ENCODE assay signal across 10 mouse cellular contexts in the genomic region with DNA sequence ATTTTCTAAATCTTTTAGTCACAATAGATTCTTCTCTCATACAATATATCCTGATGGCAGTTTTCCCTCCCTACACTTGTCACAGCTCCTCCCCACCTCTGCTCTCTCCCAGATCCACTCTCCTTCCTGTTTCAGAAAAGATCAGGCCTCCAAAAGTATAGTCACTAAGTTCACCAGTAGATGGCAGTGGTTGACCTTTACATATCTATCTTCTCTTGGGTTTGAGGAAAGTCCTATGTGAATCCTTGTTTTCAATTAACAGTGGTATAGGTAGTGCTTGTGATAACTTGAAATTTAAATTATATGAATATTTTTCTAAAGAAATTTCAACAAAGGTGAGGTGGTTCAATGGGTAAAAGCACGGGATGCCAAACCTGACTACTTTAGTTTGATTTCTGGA. TPM values are rescaled to one million over a fixed set of nuclear protein-coding genes. Genes with fewer than 3 reads are reported as not detected.
DNase-seq lines count a peak whose midpoint lies in the region; ATAC-seq and TF ChIP-seq lines count a peak whose summit lies in the region.
"Had no signal": no experiment of that assay in that cellular context is flagged by ENCODE, and none has a peak within 500 bp of the region (broad histone marks: within the 10 kb centered on the region; RNA-seq: fewer than 3 reads in every experiment).

No protein-coding gene starts in this region.

- no peak overlapping the region for H3K4me3 ChIP-seq in lung, adult 2 months (replicated peaks; ENCODE audit: extremely low read depth, low read depth, low read length)
- no peak overlapping the region for H3K4me3 ChIP-seq in embryonic facial prominence, embryonic 14.5 days (ENCODE audit: low read depth, low read length)
- H3K4me3 ChIP-seq in thymus, adult 2 months (ENCODE audit: control insufficient read depth, insufficient read depth, low read length), result no peak overlapping the region
- H3K4me3 ChIP-seq: heart, embryonic 15.5 days; myocyte had no signal

- 0 out of 2 replicates have a peak, but pooled peaks have one; percentile 26 for ATAC-seq in embryonic facial prominence, embryonic 14.5 days (ENCODE audit: low read depth)

- peak; percentile 49 for DNase-seq in cerebellum, adult 9-10 months
- DNase-seq in cerebellum, adult 18-20 months, result no peak
- no peak for DNase-seq in lung, adult 2 months
- DNase-seq in lung, adult 18-20 months, result no peak
- DNase-seq in embryonic facial prominence, embryonic 14.5 days (ENCODE audit: low spot score), result peak; percentile 41
- peak; percentile 0 for DNase-seq in lung, postnatal 14 days
- no peak for DNase-seq in adrenal gland, postnatal 36 days
- no peak for DNase-seq in thymus, adult 2 months

- H3K4me1 ChIP-seq in lung, adult 2 months (ENCODE audit: control insufficient read depth, insufficient read depth, low read length), result no peaks in the 10 kb centered on the region
- H3K4me1 ChIP-seq in embryonic facial prominence, embryonic 14.5 days (ENCODE audit: control insufficient read depth, insufficient read depth, low read length), result no peaks in the 10 kb centered on the region
- no peaks in the 10 kb centered on the region for H3K4me1 ChIP-seq in thymus, adult 2 months (replicated peaks; ENCODE audit: control insufficient read depth, insufficient read depth, low read length)
- H3K4me1 ChIP-seq: heart, embryonic 15.5 days had no signal

- TF ChIP-seq POLR2A in lung, adult 2 months (IDR thresholded peaks at IDR 0.05; ENCODE audit: borderline replicate concordance, extremely low read depth, low read depth, low read length), result no peak
- no peak for TF ChIP-seq POLR2A in thymus, adult 2 months (IDR thresholded peaks at IDR 0.05; ENCODE audit: control insufficient read depth, extremely low read depth, insufficient read depth, low read length, poor library complexity)

- TF ChIP-seq CTCF in lung, adult 2 months (IDR thresholded peaks at IDR 0.05; ENCODE audit: insufficient read depth, low read length), result peak; percentile 28; the same call in 1 of the 2 replicates
- no peak for TF ChIP-seq CTCF in thymus, adult 2 months (IDR thresholded peaks at IDR 0.05; ENCODE audit: borderline replicate concordance, control insufficient read depth, extremely low read depth, insufficient read depth, low read length, poor library complexity)

- no peak overlapping the region for H3K9ac ChIP-seq in embryonic facial prominence, embryonic 14.5 days (ENCODE audit: low read depth, low read length)
- H3K9ac ChIP-seq: heart, embryonic 15.5 days had no signal

- WGBS in lung, adult 2 months, result 58% methylated on average over 1 of the region's 1 CpGs
- 83% methylated on average over 1 of the region's 1 CpGs for WGBS in embryonic facial prominence, embryonic 14.5 days
- 76% methylated on average over 1 of the region's 1 CpGs for WGBS in thymus, adult 2 months

- no peak overlapping the region for H3K27ac ChIP-seq in embryonic facial prominence, embryonic 14.5 days (replicated peaks; ENCODE audit: low read depth, low read length)
- no peak overlapping the region for H3K27ac ChIP-seq in thymus, adult 2 months (ENCODE audit: control insufficient read depth, insufficient read depth, low read length)
- H3K27ac ChIP-seq: heart, embryonic 15.5 days had no signal

- no peak overlapping the region for H3K4me2 ChIP-seq in embryonic facial prominence, embryonic 14.5 days (ENCODE audit: low read depth, low read length)
- H3K4me2 ChIP-seq: heart, embryonic 15.5 days had no signal

- H3K27me3 ChIP-seq in embryonic facial prominence, embryonic 14.5 days (replicated peaks; ENCODE audit: control insufficient read depth, insufficient read depth, low read length), result no peaks in the 10 kb centered on the region
- H3K27me3 ChIP-seq in thymus, adult 2 months (ENCODE audit: control insufficient read depth, insufficient read depth, low read length), result no peaks in the 10 kb centered on the region
- H3K27me3 ChIP-seq: heart, embryonic 15.5 days had no signal

- no peaks in the 10 kb centered on the region for H3K9me3 ChIP-seq in embryonic facial prominence, embryonic 14.5 days (ENCODE audit: control insufficient read depth, low read length)
- H3K9me3 ChIP-seq: heart, embryonic 15.5 days had no signal

- H3K36me3 ChIP-seq in embryonic facial prominence, embryonic 14.5 days (ENCODE audit: control insufficient read depth, insufficient read depth, low read length), result no peaks in the 10 kb centered on the region
- H3K36me3 ChIP-seq in thymus, adult 2 months (ENCODE audit: control insufficient read depth, insufficient read depth, low read length), result no peaks in the 10 kb centered on the region
- H3K36me3 ChIP-seq: heart, embryonic 15.5 days had no signal

RNA-seq across cellular contexts. Expression of gene 2010106E10Rik, which starts 29.7 kb away (rescaled TPM):
- not detected in 2 replicates for polyA plus RNA-seq in lung, adult 2 months (2012; rRNA removed)
- not detected in 2 replicates for polyA plus RNA-seq in embryonic facial prominence, embryonic 14.5 days (2014; fragmentation: Nextera tagmentation; extraction: Ambion mirVana)
- not detected for total RNA-seq in adrenal gland, postnatal 36 days (2021)
- not detected in 2 replicates for polyA plus RNA-seq in thymus, adult 2 months (2012; rRNA removed)
- polyA plus RNA-seq: heart, embryonic 15.5 days; myocyte had no signal

Comparison
In these comparisons a context has a peak if more than half of its experiments do, and no peak if none do; other contexts are left out.
1. DNase-seq: peak in cerebellum, adult 9-10 months (single experiment), embryonic facial prominence, embryonic 14.5 days (single experiment) and lung, postnatal 14 days (single experiment); none in cerebellum, adult 18-20 months (0 of 2), lung, adult 2 months (single experiment), lung, adult 18-20 months (0 of 2), adrenal gland, postnatal 36 days (0 of 2) and thymus, adult 2 months (single experiment).